Comparison of ENCODE assay signal across 9 mouse cellular contexts in genomic region chr7:44589946-44590345, GRCm38 (mm10). TPM values are rescaled to one million over a fixed set of nuclear protein-coding genes. Genes with fewer than 3 reads are reported as not detected.
DNase-seq lines count a peak whose midpoint lies in the region; ATAC-seq lines count a peak whose summit lies in the region.
"Had no signal": no experiment of that assay in that cellular context is flagged by ENCODE, and none has a peak within 500 bp of the region (broad histone marks: within the 10 kb centered on the region; RNA-seq: fewer than 3 reads in every experiment).

No protein-coding gene starts in this region.

- H3K4me3 ChIP-seq in forebrain, embryonic 15.5 days: peak overlapping the region; percentile 64
- H3K4me3 ChIP-seq in limb, embryonic 12.5 days (replicated peaks): peak overlapping the region; percentile 63

- no peak overlapping the region for H3K9ac ChIP-seq in forebrain, embryonic 15.5 days (replicated peaks)
- no peak overlapping the region for H3K9ac ChIP-seq in limb, embryonic 12.5 days (replicated peaks)

- H3K9me3 ChIP-seq in forebrain, embryonic 15.5 days: no peaks in the 10 kb centered on the region
- H3K9me3 ChIP-seq in limb, embryonic 12.5 days: no peaks in the 10 kb centered on the region

- H3K4me2 ChIP-seq in forebrain, embryonic 15.5 days (replicated peaks): peak overlapping the region; percentile 97
- peak overlapping the region; percentile 99 for H3K4me2 ChIP-seq in limb, embryonic 12.5 days

- WGBS in forebrain, embryonic 15.5 days: 5% methylated on average over 13 of the region's 13 CpGs
- 2% methylated on average over 13 of the region's 13 CpGs for WGBS in limb, embryonic 12.5 days

- H3K27me3 ChIP-seq in forebrain, embryonic 15.5 days: peaks cover 29% of the 10 kb centered on the region
- H3K27me3 ChIP-seq in limb, embryonic 12.5 days: peaks cover 98% of the 10 kb centered on the region

- DNase-seq in layer of hippocampus, adult 9-11 months: peak; percentile 58
- no peak for DNase-seq in layer of hippocampus, adult 8-10 months (ENCODE audit: low spot score in 2 of 2)
- DNase-seq in cerebellum, adult 18-20 months: peak; percentile 54 to 55
- DNase-seq in spleen, adult 12 weeks (ENCODE audit: low spot score): no peak
- DNase-seq in thymus, postnatal 0 days (ENCODE audit: low spot score): no peak
- no peak for DNase-seq in lung, postnatal 25 days (ENCODE audit: low spot score)

- no peaks in the 10 kb centered on the region for H3K36me3 ChIP-seq in forebrain, embryonic 15.5 days
- no peaks in the 10 kb centered on the region for H3K36me3 ChIP-seq in limb, embryonic 12.5 days

- peak overlapping the region; percentile 58 for H3K27ac ChIP-seq in forebrain, embryonic 15.5 days (replicated peaks)
- no peak overlapping the region for H3K27ac ChIP-seq in limb, embryonic 12.5 days

- ATAC-seq in forebrain, embryonic 15.5 days (replicated peaks): no peak
- ATAC-seq in limb, embryonic 12.5 days (ENCODE audit: insufficient number of reproducible peaks, insufficient read depth, low FRiP score, low TSS enrichment, low read depth): no peak

- peaks cover 70% of the 10 kb centered on the region for H3K4me1 ChIP-seq in forebrain, embryonic 15.5 days
- peaks cover 50% of the 10 kb centered on the region for H3K4me1 ChIP-seq in limb, embryonic 12.5 days (replicated peaks)

RNA-seq across cellular contexts. Expression of gene Kcnc3, which starts 0.5 kb away (rescaled TPM):
- total RNA-seq in layer of hippocampus, adult 8-10 months (2022): 100 to 1,000 TPM; 133 to 157 (median 145) TPM
- 2.6 and 3.3 TPM in 2 replicates for polyA plus RNA-seq in forebrain, embryonic 15.5 days (2015; fragmentation: Nextera tagmentation; extraction: Ambion mirVana)
- 0.37 and 0.49 TPM in 2 replicates for polyA plus RNA-seq in limb, embryonic 12.5 days (2016; fragmentation: Nextera tagmentation; extraction: Ambion mirVana)
- polyA plus RNA-seq in thymus, postnatal 0 days (2015; fragmentation: Nextera tagmentation; extraction: Ambion mirVana): 0.03 TPM in 1 of 2 replicates, not detected in the other

RNA-seq across cellular contexts. Expression of gene Napsa, which starts 17.8 kb away (rescaled TPM):
- under 1 TPM in 1 of 4 experiments, not detected in 3; 0.65 TPM for total RNA-seq in layer of hippocampus, adult 8-10 months (2022)
- 1.0 and 1.6 TPM in 2 replicates for polyA plus RNA-seq in forebrain, embryonic 15.5 days (2015; fragmentation: Nextera tagmentation; extraction: Ambion mirVana)
- polyA plus RNA-seq in limb, embryonic 12.5 days (2016; fragmentation: Nextera tagmentation; extraction: Ambion mirVana): 0.83 and 1.4 TPM in 2 replicates
- polyA plus RNA-seq in thymus, postnatal 0 days (2015; fragmentation: Nextera tagmentation; extraction: Ambion mirVana): 11.1 and 11.3 TPM in 2 replicates
- total RNA-seq: left cerebral cortex, postnatal 14 days had no signal

RNA-seq across cellular contexts. Expression of gene Nr1h2, which starts 36.2 kb away (rescaled TPM):
- 10 to 100 TPM; 57.2 to 67.9 (median 61.1) TPM for total RNA-seq in layer of hippocampus, adult 8-10 months (2022)
- 70.5 and 79.5 TPM in 2 replicates for polyA plus RNA-seq in forebrain, embryonic 15.5 days (2015; fragmentation: Nextera tagmentation; extraction: Ambion mirVana)
- 70.7 and 72.0 TPM in 2 replicates for polyA plus RNA-seq in limb, embryonic 12.5 days (2016; fragmentation: Nextera tagmentation; extraction: Ambion mirVana)
- 96.9 and 101 TPM in 2 replicates for polyA plus RNA-seq in thymus, postnatal 0 days (2015; fragmentation: Nextera tagmentation; extraction: Ambion mirVana)

RNA-seq across cellular contexts. Expression of gene Pold1, which starts 41.3 kb away (rescaled TPM):
- 10 to 100 TPM in 2 of 4 experiments, 1 to 10 TPM in 2; 8.2 to 11.5 (median 10.2) TPM for total RNA-seq in layer of hippocampus, adult 8-10 months (2022)
- polyA plus RNA-seq in forebrain, embryonic 15.5 days (2015; fragmentation: Nextera tagmentation; extraction: Ambion mirVana): 46.9 and 54.1 TPM in 2 replicates
- 132 and 140 TPM in 2 replicates for polyA plus RNA-seq in limb, embryonic 12.5 days (2016; fragmentation: Nextera tagmentation; extraction: Ambion mirVana)
- 104 and 118 TPM in 2 replicates for polyA plus RNA-seq in thymus, postnatal 0 days (2015; fragmentation: Nextera tagmentation; extraction: Ambion mirVana)

RNA-seq across cellular contexts. Expression of gene Spib, which starts 58.1 kb away (rescaled TPM):
- total RNA-seq in layer of hippocampus, adult 8-10 months (2022): under 1 TPM in 1 of 4 experiments, not detected in 3; 0.16 TPM
- not detected in 2 replicates for polyA plus RNA-seq in forebrain, embryonic 15.5 days (2015; fragmentation: Nextera tagmentation; extraction: Ambion mirVana)
- 0.22 and 0.34 TPM in 2 replicates for polyA plus RNA-seq in limb, embryonic 12.5 days (2016; fragmentation: Nextera tagmentation; extraction: Ambion mirVana)
- 16.3 and 17.7 TPM in 2 replicates for polyA plus RNA-seq in thymus, postnatal 0 days (2015; fragmentation: Nextera tagmentation; extraction: Ambion mirVana)

Comparison
In these comparisons a context has a peak if more than half of its experiments do, and no peak if none do; other contexts are left out.
1. DNase-seq: peak in layer of hippocampus, adult 9-11 months (single experiment) and cerebellum, adult 18-20 months (2 of 2); none in layer of hippocampus, adult 8-10 months (0 of 2), spleen, adult 12 weeks (single experiment), thymus, postnatal 0 days (single experiment) and lung, postnatal 25 days (single experiment).